Mouse (Mus musculus) CH12.LX (cell line): ENCODE measurements around the gene Asb8. TPM values are rescaled to one million over a fixed set of nuclear protein-coding genes. Genes with fewer than 3 reads are reported as not detected.

ENCODE experiments used
- DNase-seq: peaks from one replicate; pipeline ENCODE4 v3.0.0-alpha.2; 2013; ENCODE audit errors: extremely low read depth
- H3K27ac ChIP-seq: 2 replicates; pipeline ENCODE4 v1.5.1; 2012; ENCODE audit warnings: low read depth, mild to moderate bottlenecking, control low read depth, moderate library complexity; ENCODE audit not compliant: insufficient read depth
- H3K27me3 ChIP-seq: replicated peaks from 2 replicates; pipeline ENCODE3; 2012; ENCODE audit warnings: inconsistent platforms
- H3K36me3 ChIP-seq, 2 experiments: replicated peaks in 1 of 2; 2 replicates each; pipeline versions ENCODE3 to v1.6.1; 2012; ENCODE audit warnings: inconsistent platforms in 1 of 2, low read length in 1 of 2, mild to moderate bottlenecking in 1 of 2, mixed read lengths in 1 of 2, moderate library complexity in 1 of 2; ENCODE audit not compliant: control insufficient read depth in 1 of 2, insufficient read depth in 1 of 2
- H3K4me1 ChIP-seq, 2 experiments: 2 replicates each; pipeline ENCODE4 v1.6.1; 2012; ENCODE audit warnings: inconsistent platforms in 1 of 2, moderate library complexity in 1 of 2; ENCODE audit not compliant: insufficient read depth in 2 of 2, control insufficient read depth in 1 of 2
- H3K4me2 ChIP-seq: 2 replicates; pipeline ENCODE4 v1.6.1; 2012; ENCODE audit warnings: low read depth, mild to moderate bottlenecking, control low read depth; ENCODE audit not compliant: poor library complexity, insufficient read depth, severe bottlenecking
- H3K4me3 ChIP-seq, 3 experiments: fragments of 150-350 bp in 1 of 3; sonication (generic) in 1 of 3; replicated peaks in 1 of 3; 2 replicates each; pipeline versions ENCODE3 to v1.5.1; 2011 to 2012; ENCODE audit warnings: low read depth in 2 of 3, low read length in 2 of 3, mild to moderate bottlenecking in 2 of 3, moderate library complexity in 2 of 3, control low read depth in 1 of 3, improper control_type of control experiment in 1 of 3, inconsistent platforms in 1 of 3, mixed read lengths in 1 of 3; ENCODE audit not compliant: poor library complexity in 1 of 3
- H3K79me2 ChIP-seq: replicated peaks from 2 replicates; pipeline ENCODE4 v1.6.1; 2012; ENCODE audit warnings: mild to moderate bottlenecking, moderate library complexity; ENCODE audit not compliant: control insufficient read depth, poor library complexity, insufficient read depth, severe bottlenecking; ENCODE audit errors: extremely low read depth
- H3K9ac ChIP-seq: 2 replicates; pipeline ENCODE4 v1.6.1; 2012; ENCODE audit warnings: low read depth, mild to moderate bottlenecking, control low read depth, moderate library complexity; ENCODE audit not compliant: insufficient read depth
- H3K9me3 ChIP-seq: replicated peaks from 2 replicates; pipeline ENCODE3; 2012; ENCODE audit warnings: low read length, inconsistent platforms, mixed read lengths
- BHLHE40 ChIP-seq: IDR thresholded peaks from 2 replicates; pipeline ENCODE4 v1.6.1; 2011; ENCODE audit warnings: mild to moderate bottlenecking, low read depth, low read length, improper control_type of control experiment
- CTCF ChIP-seq, 2 experiments: IDR thresholded peaks in 1 of 2; conservative IDR thresholded peaks in 1 of 2; 2 replicates each; pipeline ENCODE4 v1.5.1; 2011 to 2012; ENCODE audit warnings: low read depth in 2 of 2, low read length in 2 of 2, improper control_type of control experiment in 1 of 2, inconsistent platforms in 1 of 2, mild to moderate bottlenecking in 1 of 2, moderate library complexity in 1 of 2
- E2F4 ChIP-seq: IDR thresholded peaks from 2 replicates; pipeline ENCODE4 v1.6.1; 2011; ENCODE audit warnings: low read depth, low read length, improper control_type of control experiment; ENCODE audit not compliant: insufficient replicate concordance
- ELF1 ChIP-seq: IDR thresholded peaks from 2 replicates; pipeline ENCODE4 v1.6.1; 2014; ENCODE audit warnings: low read depth, mild to moderate bottlenecking, inconsistent platforms, low read length, improper control_type of control experiment
- ETS1 ChIP-seq: conservative IDR thresholded peaks from 2 replicates; pipeline ENCODE4 v1.6.1; 2012; ENCODE audit warnings: low read depth, mild to moderate bottlenecking, inconsistent platforms, low read length, improper control_type of control experiment, moderate library complexity
- HCFC1 ChIP-seq: IDR thresholded peaks from 2 replicates; pipeline ENCODE4 v1.6.1; 2012; ENCODE audit warnings: low read depth, mild to moderate bottlenecking, inconsistent platforms, low read length, improper control_type of control experiment
- JUND ChIP-seq: conservative IDR thresholded peaks from 2 replicates; pipeline ENCODE4 v1.6.1; 2011; ENCODE audit warnings: low read depth, low read length, improper control_type of control experiment
- MAFK ChIP-seq: IDR thresholded peaks from 2 replicates; pipeline ENCODE4 v1.6.1; 2011; ENCODE audit warnings: low read length, improper control_type of control experiment; ENCODE audit not compliant: insufficient replicate concordance
- MAX ChIP-seq: IDR thresholded peaks from 2 replicates; pipeline ENCODE4 v1.6.1; 2011; ENCODE audit warnings: low read length, improper control_type of control experiment
- MEF2A ChIP-seq: IDR thresholded peaks from 2 replicates; pipeline ENCODE4 v1.6.1; 2014; ENCODE audit warnings: low read depth, mild to moderate bottlenecking, inconsistent platforms, low read length, improper control_type of control experiment, borderline replicate concordance
- MYC ChIP-seq: IDR thresholded peaks from 2 replicates; pipeline ENCODE4 v1.6.1; 2011; ENCODE audit warnings: low read depth, mild to moderate bottlenecking, improper control_type of control experiment, low read length
- NELFE ChIP-seq: IDR thresholded peaks from 2 replicates; pipeline ENCODE4 v1.6.1; 2011; ENCODE audit warnings: low read depth, low read length, improper control_type of control experiment
- NRF1 ChIP-seq: IDR thresholded peaks from 2 replicates; pipeline ENCODE4 v1.6.1; 2014; ENCODE audit warnings: low read depth, mild to moderate bottlenecking, inconsistent platforms, low read length, improper control_type of control experiment, moderate library complexity
- RAD21 ChIP-seq: IDR thresholded peaks from 2 replicates; pipeline ENCODE4 v1.6.1; 2011; ENCODE audit warnings: low read depth, mild to moderate bottlenecking, low read length, improper control_type of control experiment, moderate library complexity
- SIN3A ChIP-seq: IDR thresholded peaks from 2 replicates; pipeline ENCODE4 v1.6.1; 2012; ENCODE audit warnings: low read length, improper control_type of control experiment, inconsistent platforms
- SMC3 ChIP-seq: IDR thresholded peaks from 2 replicates; pipeline ENCODE4 v1.6.1; 2011; ENCODE audit warnings: low read depth, low read length, improper control_type of control experiment
- TBP ChIP-seq: conservative IDR thresholded peaks from 2 replicates; pipeline ENCODE4 v1.6.1; 2011; ENCODE audit warnings: low read depth, low read length, improper control_type of control experiment
- TCF12 ChIP-seq: IDR thresholded peaks from 2 replicates; pipeline ENCODE4 v1.6.1; 2014; ENCODE audit warnings: low read depth, mild to moderate bottlenecking, inconsistent platforms, low read length, improper control_type of control experiment
- UBTF ChIP-seq: IDR thresholded peaks from 2 replicates; pipeline ENCODE4 v1.6.1; 2012; ENCODE audit warnings: low read depth, mild to moderate bottlenecking, inconsistent platforms, low read length, improper control_type of control experiment, moderate library complexity
- ZC3H11A ChIP-seq: IDR thresholded peaks from 2 replicates; pipeline ENCODE4 v1.6.1; 2012; ENCODE audit warnings: low read depth, mild to moderate bottlenecking, inconsistent platforms, low read length, improper control_type of control experiment
- ZMIZ1 ChIP-seq: IDR thresholded peaks from 2 replicates; pipeline ENCODE4 v1.6.1; 2012; ENCODE audit warnings: low read depth, mild to moderate bottlenecking, inconsistent platforms, low read length, improper control_type of control experiment
- dilution Hi-C: fragments of 300-500 bp; cut with MboI; formaldehyde crosslinking; loops from 2 replicates; pipeline ENCODE4 v1.14.3; 2020; ENCODE audit warnings: low sequenced_read_pairs; ENCODE audit not compliant: extremely low pct_unique_long_range_greater_than_20kb, extremely low pct_ligation_motif_present
- in situ Hi-C: fragments of 300-500 bp; cut with MboI; formaldehyde crosslinking; loops from 3 replicates; pipeline ENCODE4 v1.14.3; 2019; ENCODE audit warnings: low sequenced_read_pairs, low pct_ligation_motif_present, low pct_unique_long_range_greater_than_20kb, mixed read lengths
- polyA plus RNA-seq: library from polyadenylated mRNA; unstranded; fragments of >175 nt; gene quantifications from 2 replicates; pipeline ENCODE4 v1.2.1, GENCODE M21; 2012; ENCODE audit warnings: low read depth; ENCODE audit not compliant: insufficient read length
- total RNA-seq, 2 experiments: library from RNA; depleted of rRNA; stranded (reverse); fragments of 300-350 nt in 1 of 2; fragments of >200 nt in 1 of 2; gene quantifications; 2 replicates each; pipeline ENCODE4 v1.2.3; 2012 to 2014

Asb8 gene
- total and polyA plus RNA-seq, 3 experiments = 20.5 to 32.5 (median 27.7) TPM

GRCm38 (mm10) chr15:98098519-98098918 lies 66.9 kb downstream of the Asb8 start:
- H3K36me3 ChIP-seq = peaks cover 0 to 6% of the 10 kb centered on the region in 2 experiments
- dilution Hi-C loops = no loop called here

DNA sequence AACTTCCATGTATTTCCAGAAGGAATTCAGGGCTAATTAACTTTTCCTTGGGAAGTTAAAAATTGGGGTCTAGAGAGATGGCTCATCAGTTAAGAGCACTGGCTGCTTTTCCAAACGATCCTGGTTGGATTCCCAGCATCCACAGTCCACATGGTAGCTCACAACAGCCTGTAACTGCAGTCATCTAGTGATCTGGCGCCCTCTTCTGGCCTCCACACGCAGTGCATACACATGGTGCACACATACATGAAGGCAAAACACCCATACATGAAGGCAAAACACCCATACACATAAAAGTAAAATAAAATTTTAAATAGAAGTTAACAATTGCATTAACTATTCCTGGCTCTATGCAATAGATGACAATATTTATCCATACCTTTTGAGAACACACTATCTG lies 68.5 kb downstream of the Asb8 start:
- in situ Hi-C loops = no loop called here
- H3K27me3 ChIP-seq = no peaks in the 10 kb centered on the region
- no peak overlapping the region for H3K4me2 ChIP-seq
- no peak overlapping the region for H3K4me3 ChIP-seq
- dilution Hi-C loops = no loop called here
- peaks cover 2% of the 10 kb centered on the region for H3K9me3 ChIP-seq
- H3K79me2 ChIP-seq = peaks cover 7% of the 10 kb centered on the region
- TF ChIP-seq JUND (no peak), NRF1 (no peak), UBTF (no peak), SIN3A (no peak), ELF1 (no peak), CTCF (conservative IDR thresholded peaks at IDR 0.05 in 1 of 2, IDR thresholded peaks at IDR 0.05 in 1 of 2; ENCODE audit: low read depth in 2 of 2, low read length in 2 of 2) (peak; percentile 19 to 45; a peak in 2 of 4 replicates), SMC3 (peak; percentile 13; the same call in 1 of the 2 replicates), HCFC1 (no peak), ZC3H11A (no peak), NELFE (no peak), MAX (no peak), MEF2A (no peak), ZMIZ1 (no peak), BHLHE40 (no peak), MAFK (no peak), RAD21 (peak; percentile 16), E2F4 (no peak), ETS1 (no peak), MYC (no peak)
- peaks cover 0 to 11% of the 10 kb centered on the region in 2 experiments; a peak in 2 of 4 replicates for H3K4me1 ChIP-seq
- no peak overlapping the region for H3K27ac ChIP-seq
- no peak for DNase-seq
- H3K36me3 ChIP-seq = peaks cover 0 to 6% of the 10 kb centered on the region in 2 experiments
- no peak overlapping the region for H3K9ac ChIP-seq

More at GRCm38 (mm10) chr15:98098519-98098918, 66.9 kb downstream of the Asb8 start:
- Histone ChIP-seq H3K27me3 (peaks cover 2% of the 10 kb centered on the region), H3K4me2 (no peak overlapping the region), H3K27ac (no peak overlapping the region), H3K9ac (no peak overlapping the region), H3K9me3 (peaks cover 2% of the 10 kb centered on the region), H3K79me2 (no peaks in the 10 kb centered on the region), H3K4me3 (peak overlapping the region in 1 of 3 experiments; percentile 8), H3K4me1 (peaks cover 0 to 11% of the 10 kb centered on the region in 2 experiments; a peak in 2 of 4 replicates)
- in situ Hi-C loops = no loop called here
- TF ChIP-seq TBP = peak; percentile 65
- peak; percentile 40; the same call in 1 of the 2 replicates for TF ChIP-seq HCFC1
- no peak for TF ChIP-seq TCF12
- no peak for DNase-seq
